Mouse (Mus musculus): ENCODE results near the gene Psmg3. TPM values are rescaled to one million over a fixed set of nuclear protein-coding genes. Genes with fewer than 3 reads are reported as not detected.

The Psmg3 gene
- total RNA-seq (2017) = 3.5 to 12.3 TPM (median 7.6 TPM) in 3 replicates

- ATAC-seq (replicated peaks; ENCODE audit: insufficient number of reproducible peaks, low FRiP score, low TSS enrichment, poor library complexity, severe bottlenecking) = peak; percentile 91
These were observed at the start of gene Psmg3, which contains the start of gene Gm26938 for GRCm38 (mm10) chr5:139826357-139827055. Gene Psmg3 (minus strand): TSS chr5:139826885. Gene Gm26938 (minus strand): TSS chr5:139826407.

- ATAC-seq (replicated peaks; ENCODE audit: insufficient number of reproducible peaks, low FRiP score, low TSS enrichment, poor library complexity, severe bottlenecking) = no peak
These were observed 44.8 kb upstream of the Psmg3 start for GRCm38 (mm10) chr5:139871526-139871925.

GRCm38 (mm10) chr5:139870886-139871285 is 44.2 kb upstream of the Psmg3 start:
- ATAC-seq (replicated peaks; ENCODE audit: insufficient number of reproducible peaks, low FRiP score, low TSS enrichment, poor library complexity, severe bottlenecking) = no peak

DNA sequence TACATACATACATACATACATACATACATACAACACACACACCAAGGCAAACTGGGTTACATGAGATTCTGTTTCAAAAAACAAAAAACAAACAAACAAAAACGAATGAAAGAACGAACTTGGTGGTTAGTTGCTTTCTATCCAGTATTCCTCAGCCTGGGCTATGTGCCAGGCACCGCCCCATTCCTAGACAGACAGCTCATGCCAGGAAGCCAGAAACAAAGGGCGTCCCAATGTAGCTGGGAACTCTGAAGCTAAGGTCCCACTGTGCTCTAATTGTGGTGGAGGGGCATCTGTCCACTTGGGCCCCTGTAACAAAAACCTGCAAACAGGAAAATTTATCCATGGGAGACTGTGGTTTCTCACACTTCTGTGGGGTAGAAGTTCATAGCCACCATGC is 36.1 kb upstream of the Psmg3 start:
- ATAC-seq (replicated peaks; ENCODE audit: insufficient number of reproducible peaks, low FRiP score, low TSS enrichment, poor library complexity, severe bottlenecking) = no peak

DNA sequence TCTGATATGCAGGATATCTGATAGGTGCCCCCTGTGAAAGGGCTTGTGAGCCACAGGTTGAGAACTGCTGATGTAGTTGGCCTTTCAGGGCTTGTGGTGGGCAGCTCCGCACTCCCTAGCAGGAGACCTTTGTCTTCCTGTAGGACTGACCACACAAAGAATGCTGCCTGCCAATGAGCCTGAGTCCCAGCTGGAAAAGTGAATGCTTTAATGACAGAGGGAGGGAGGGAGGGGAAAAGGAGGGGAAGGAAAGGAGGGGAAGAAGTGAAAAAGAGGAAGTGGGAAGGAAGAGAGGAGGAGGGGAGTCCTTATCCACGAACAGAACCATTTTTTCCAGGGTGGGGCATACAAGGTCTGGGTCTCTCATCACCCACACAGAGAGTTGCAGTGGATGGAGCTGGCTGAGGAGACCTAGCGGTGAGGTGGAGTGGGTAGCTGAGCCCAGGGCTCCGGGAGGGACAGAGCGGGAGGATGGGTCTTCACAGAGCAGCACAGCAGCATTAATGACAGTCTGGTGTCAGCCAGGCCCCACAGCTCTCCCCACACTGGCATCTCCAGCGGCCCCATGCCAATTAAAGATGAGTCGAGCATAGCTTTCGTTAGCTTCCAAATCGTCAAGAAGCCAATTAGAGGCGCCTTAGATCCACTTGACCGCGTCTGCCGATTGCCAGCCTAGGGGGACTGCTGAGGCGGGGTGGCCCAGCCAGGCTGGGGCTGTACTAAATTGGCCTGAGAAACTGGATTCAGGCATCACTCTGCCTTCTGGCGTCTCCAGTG is 33.8 kb upstream of the Psmg3 start:
- no peak for ATAC-seq (replicated peaks; ENCODE audit: insufficient number of reproducible peaks, low FRiP score, low TSS enrichment, poor library complexity, severe bottlenecking)

- ATAC-seq (replicated peaks; ENCODE audit: insufficient number of reproducible peaks, low FRiP score, low TSS enrichment, poor library complexity, severe bottlenecking) = no peak
These were observed 23.1 kb upstream of the Psmg3 start for GRCm38 (mm10) chr5:139849626-139850320.

- ATAC-seq (replicated peaks; ENCODE audit: insufficient number of reproducible peaks, low FRiP score, low TSS enrichment, poor library complexity, severe bottlenecking) = no peak
These were observed 12.5 kb upstream of the Psmg3 start for GRCm38 (mm10) chr5:139839142-139839541.

DNA sequence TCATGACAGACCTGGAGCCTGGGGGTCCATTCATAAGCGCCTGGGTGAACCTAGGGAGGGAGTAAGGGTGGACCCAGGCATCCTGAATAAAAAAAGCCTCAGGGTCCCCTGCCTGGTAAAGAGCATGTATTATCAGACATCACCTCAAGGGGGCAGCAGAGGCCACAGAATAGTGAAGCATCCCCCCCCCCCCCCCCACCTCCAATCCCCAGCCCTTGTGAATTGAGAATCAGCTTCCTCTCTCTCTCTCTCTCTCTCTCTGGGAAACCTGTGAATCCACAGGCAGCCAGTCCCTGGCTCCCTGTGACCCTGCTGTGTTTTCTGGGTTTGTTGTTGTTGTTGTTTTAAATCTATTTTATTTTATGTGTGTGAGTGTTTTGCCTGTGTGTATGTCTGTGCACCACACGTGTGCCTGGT is 11.8 kb upstream of the Psmg3 start:
- ATAC-seq (replicated peaks; ENCODE audit: insufficient number of reproducible peaks, low FRiP score, low TSS enrichment, poor library complexity, severe bottlenecking) = peak; percentile 54; the same call in 1 of the 2 replicates

DNA sequence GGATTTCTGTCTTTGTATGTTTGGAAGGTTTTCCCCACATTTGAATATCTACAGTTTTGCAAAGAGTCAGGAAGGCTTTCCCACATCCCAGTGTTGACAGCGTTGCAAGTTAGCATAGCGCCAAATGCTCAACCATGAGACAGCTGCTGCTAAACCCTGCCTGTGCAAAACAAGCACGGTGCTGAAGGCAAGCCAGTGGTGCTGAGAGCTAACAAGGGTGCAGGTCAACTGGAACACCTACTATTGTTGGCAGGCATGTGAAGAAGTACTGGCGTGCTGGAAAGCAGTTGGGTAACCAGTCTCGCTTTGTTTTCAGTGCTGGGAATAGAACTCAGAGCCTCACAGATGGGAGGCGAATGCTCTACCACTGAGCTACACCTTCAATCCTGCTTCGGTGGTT is 9.0 kb upstream of the Psmg3 start:
- ATAC-seq (replicated peaks; ENCODE audit: insufficient number of reproducible peaks, low FRiP score, low TSS enrichment, poor library complexity, severe bottlenecking) = no peak

- no peak for ATAC-seq (replicated peaks; ENCODE audit: insufficient number of reproducible peaks, low FRiP score, low TSS enrichment, poor library complexity, severe bottlenecking)
These were observed 5.4 kb upstream of the Psmg3 start for GRCm38 (mm10) chr5:139832125-139832524.

DNA sequence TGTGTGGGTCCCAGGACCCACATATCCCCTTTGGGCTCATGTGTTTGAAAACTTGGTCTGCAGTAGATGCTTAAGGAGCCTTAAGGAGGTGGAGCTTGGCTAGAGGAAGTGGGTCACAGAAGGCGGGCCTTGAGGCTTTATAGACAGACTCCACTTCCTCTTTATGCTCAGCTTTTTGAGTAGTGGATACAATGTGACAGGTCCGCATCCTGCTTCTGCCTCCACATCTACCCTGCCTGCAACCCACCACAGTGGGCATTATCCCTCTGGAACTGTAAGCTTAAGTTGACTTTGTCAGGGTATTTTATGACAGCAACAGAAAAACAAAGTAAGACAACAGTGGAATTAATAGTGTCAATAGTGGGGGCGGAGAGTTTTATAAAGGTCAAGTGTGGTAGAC is 4.0 kb upstream of the Psmg3 start:
- peak; percentile 76 for ATAC-seq (replicated peaks; ENCODE audit: insufficient number of reproducible peaks, low FRiP score, low TSS enrichment, poor library complexity, severe bottlenecking)

- ATAC-seq (replicated peaks; ENCODE audit: insufficient number of reproducible peaks, low FRiP score, low TSS enrichment, poor library complexity, severe bottlenecking) = no peak
These were observed 2.7 kb upstream of the Psmg3 start for GRCm38 (mm10) chr5:139829384-139829783.

- no peak for ATAC-seq (replicated peaks; ENCODE audit: insufficient number of reproducible peaks, low FRiP score, low TSS enrichment, poor library complexity, severe bottlenecking)
These were observed 908 bp upstream of the Psmg3 start for GRCm38 (mm10) chr5:139827593-139827992.

DNA sequence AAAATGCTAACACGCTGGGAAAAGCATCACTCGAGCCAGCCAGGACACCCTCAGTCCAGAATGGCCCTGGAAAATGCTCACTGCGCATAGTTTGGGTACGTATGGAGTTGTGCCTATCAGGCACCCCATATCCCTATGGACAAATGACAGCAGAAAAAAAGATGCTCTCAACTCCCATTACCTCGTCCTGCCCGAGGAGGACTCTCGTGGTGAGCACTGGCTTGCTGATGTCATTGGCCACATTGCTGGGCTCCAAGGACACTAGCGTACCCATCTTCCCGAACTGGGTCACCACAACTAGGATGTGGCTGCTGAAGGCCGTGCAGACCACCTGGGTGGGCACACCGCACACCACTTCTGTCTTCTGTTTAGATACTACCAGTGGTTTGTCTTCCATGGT is 738 bp downstream of the Psmg3 start:
- no peak for ATAC-seq (replicated peaks; ENCODE audit: insufficient number of reproducible peaks, low FRiP score, low TSS enrichment, poor library complexity, severe bottlenecking)

- ATAC-seq (replicated peaks; ENCODE audit: insufficient number of reproducible peaks, low FRiP score, low TSS enrichment, poor library complexity, severe bottlenecking) = no peak
These were observed 2.2 kb downstream of the Psmg3 start for GRCm38 (mm10) chr5:139824531-139824930.

- no peak for ATAC-seq (replicated peaks; ENCODE audit: insufficient number of reproducible peaks, low FRiP score, low TSS enrichment, poor library complexity, severe bottlenecking)
These were observed 4.9 kb downstream of the Psmg3 start for GRCm38 (mm10) chr5:139821466-139822459.

DNA sequence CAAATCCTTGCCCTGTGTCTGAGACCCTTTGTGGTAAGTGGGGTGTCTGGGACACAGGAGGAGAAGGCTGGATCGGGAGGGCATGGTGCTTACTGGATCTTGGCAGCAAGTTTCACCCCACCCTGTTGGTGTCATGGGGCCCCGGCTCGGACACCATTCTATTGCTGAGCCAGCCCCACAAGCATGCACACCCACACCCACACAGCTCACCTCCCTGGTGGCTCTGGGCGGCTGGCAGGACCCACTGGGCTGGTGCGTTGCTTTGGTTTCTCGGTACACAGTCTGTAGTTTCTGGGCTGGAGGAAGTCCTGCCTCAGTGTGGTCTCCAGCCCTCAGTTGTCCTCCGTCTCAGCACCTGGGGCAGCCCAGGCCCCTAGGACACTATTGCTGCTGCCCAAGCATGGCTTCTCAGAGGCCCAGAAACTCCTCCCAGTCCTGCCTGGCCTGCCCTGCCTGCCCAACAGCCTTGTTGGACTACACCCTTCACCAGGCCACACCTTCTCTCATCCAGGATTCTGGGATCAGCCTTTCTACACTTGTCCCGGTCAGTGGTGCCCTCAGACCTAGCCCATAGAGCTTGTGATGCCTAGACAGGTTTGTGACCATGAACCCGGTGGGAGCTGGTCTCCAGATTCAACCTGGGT is 7.0 kb downstream of the Psmg3 start, which contains the start of gene Tmem184a:
Tmem184a (minus strand) TSS at position 380 of the 644 bp plus-strand sequence.
- no peak for ATAC-seq (replicated peaks; ENCODE audit: insufficient number of reproducible peaks, low FRiP score, low TSS enrichment, poor library complexity, severe bottlenecking)

- no peak for ATAC-seq (replicated peaks; ENCODE audit: insufficient number of reproducible peaks, low FRiP score, low TSS enrichment, poor library complexity, severe bottlenecking)
These were observed 7.9 kb downstream of the Psmg3 start for GRCm38 (mm10) chr5:139818801-139819200.

Measured in monocyte, adult 5-6 weeks (primary cell).